10 mouse cellular contexts compared by ENCODE assay signal in the genomic region with DNA sequence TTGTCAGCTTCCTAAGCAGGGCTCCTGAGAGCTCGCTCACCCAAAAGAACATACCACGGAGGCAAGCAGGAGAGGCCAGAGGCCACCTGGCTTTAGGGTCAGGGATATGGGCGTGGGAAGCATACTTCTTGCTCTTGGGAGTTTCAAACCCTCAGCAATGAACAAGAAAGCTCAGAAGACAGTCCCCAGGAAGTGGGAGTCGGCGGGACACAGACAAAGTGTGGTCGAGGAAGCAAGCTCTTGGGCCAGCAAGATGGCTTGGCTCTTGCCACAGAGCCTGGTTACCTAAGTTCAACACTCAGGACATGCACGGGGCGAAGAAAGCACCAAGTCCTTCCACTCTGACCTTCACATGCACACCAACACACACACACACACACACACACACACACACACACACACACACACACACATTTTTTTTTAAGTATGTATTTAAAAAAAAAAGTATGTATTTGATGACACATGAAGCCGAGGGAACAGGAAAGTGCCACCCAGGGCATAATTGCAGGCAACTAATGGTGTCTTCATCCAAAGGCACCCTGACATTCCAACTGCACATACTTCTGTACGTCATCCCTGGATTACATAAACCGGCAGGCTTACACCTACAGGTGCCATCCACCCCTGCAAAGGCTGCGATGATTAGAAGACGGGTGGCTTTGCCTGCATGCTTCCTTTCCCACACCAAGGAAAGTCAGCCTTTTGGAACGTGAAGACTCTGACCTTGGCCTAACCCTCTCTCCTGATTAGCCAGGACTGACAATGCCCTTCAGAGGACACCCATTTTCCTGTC. TPM values are rescaled to one million over a fixed set of nuclear protein-coding genes. Genes with fewer than 3 reads are reported as not detected.
DNase-seq lines count a peak whose midpoint lies in the region; ATAC-seq and TF ChIP-seq lines count a peak whose summit lies in the region.
"Had no signal": no experiment of that assay in that cellular context is flagged by ENCODE, and none has a peak within 500 bp of the region (broad histone marks: within the 10 kb centered on the region; RNA-seq: fewer than 3 reads in every experiment).

No protein-coding gene starts in this region.

- H3K36me3 ChIP-seq in heart, adult 2 months (ENCODE audit: control insufficient read depth, insufficient read depth, low read length) = no peaks in the 10 kb centered on the region
- H3K36me3 ChIP-seq in midbrain, embryonic 15.5 days (replicated peaks) = no peaks in the 10 kb centered on the region

- H3K27ac ChIP-seq in heart, adult 2 months = peak overlapping the region; percentile 83
- peak overlapping the region; percentile 94 for H3K27ac ChIP-seq in left cerebral cortex, adult 2 months
- peak overlapping the region; percentile 83 for H3K27ac ChIP-seq in cortical plate, adult 2 months (ENCODE audit: insufficient read depth, low read length)
- H3K27ac ChIP-seq in midbrain, embryonic 15.5 days = peak overlapping the region; percentile 60

- 36% methylated on average over 14 of the region's 14 CpGs for whole genome bisulfite sequencing in heart, adult 2 months
- WGBS in midbrain, embryonic 15.5 days = 77% methylated on average over 14 of the region's 14 CpGs

- no peaks in the 10 kb centered on the region for H3K27me3 ChIP-seq in heart, adult 2 months (ENCODE audit: control insufficient read depth, insufficient read depth, low read length)
- no peaks in the 10 kb centered on the region for H3K27me3 ChIP-seq in midbrain, embryonic 15.5 days (replicated peaks)

- H3K9ac ChIP-seq in heart, adult 2 months (ENCODE audit: low read depth, low read length) = peak overlapping the region; percentile 11; the same call in 1 of the 2 replicates
- H3K9ac ChIP-seq in midbrain, embryonic 15.5 days = no peak overlapping the region

- no peak for TF ChIP-seq CTCF in heart, adult 2 months (IDR thresholded peaks at IDR 0.05)
- no peak for TF ChIP-seq CTCF in left cerebral cortex, adult 2 months (IDR thresholded peaks at IDR 0.05)
- no peak for TF ChIP-seq CTCF in cortical plate, adult 2 months (IDR thresholded peaks at IDR 0.05; ENCODE audit: extremely low read depth, insufficient read depth, low read length)

- H3K4me2 ChIP-seq in midbrain, embryonic 15.5 days = no peak overlapping the region

- no peak for DNase-seq in heart, adult 2 months
- no peak for DNase-seq in heart, postnatal 10 days
- DNase-seq in left cerebral cortex, adult 2 months (ENCODE audit: extremely low spot score in 1 of 2, low spot score in 2 of 2) = no peak
- DNase-seq in left cerebral cortex, postnatal 10 days (ENCODE audit: extremely low spot score in 1 of 2, low spot score in 2 of 2) = no peak
- DNase-seq in embryo, embryonic 10.5 days (ENCODE audit: low spot score) = no peak
- DNase-seq in cerebellum, adult 11 months = no peak
- DNase-seq: right cerebral cortex, postnatal 25 days had no signal

- no peak for TF ChIP-seq POLR2A in heart, adult 2 months (IDR thresholded peaks at IDR 0.05; ENCODE audit: insufficient read depth, low read depth, low read length)
- no peak for TF ChIP-seq POLR2A in cortical plate, adult 2 months (IDR thresholded peaks at IDR 0.05; ENCODE audit: extremely low read depth, insufficient read depth, low read length)

- H3K79me2 ChIP-seq in heart, adult 2 months (replicated peaks; ENCODE audit: control insufficient read depth, insufficient read depth, low read length) = no peaks in the 10 kb centered on the region

- TF ChIP-seq EP300 in heart, adult 2 months (IDR thresholded peaks at IDR 0.05; ENCODE audit: insufficient read depth, low read depth, low read length) = 0 out of 2 replicates have a peak, but pooled peaks have one; percentile 2

- H3K9me3 ChIP-seq in midbrain, embryonic 15.5 days = no peaks in the 10 kb centered on the region

- H3K4me3 ChIP-seq in heart, adult 2 months = no peak overlapping the region
- no peak overlapping the region for H3K4me3 ChIP-seq in left cerebral cortex, adult 2 months
- H3K4me3 ChIP-seq in cortical plate, adult 2 months (ENCODE audit: insufficient read depth, low read length) = no peak overlapping the region
- H3K4me3 ChIP-seq in midbrain, embryonic 15.5 days = no peak overlapping the region
- H3K4me3 ChIP-seq: myocyte had no signal

- intact Hi-C loops in heart, adult 2 months (cut with DNase I) = loop anchor here (2.0 kb wide), 1 partner anchor 19 kb away; no protein-coding TSS in a partner anchor
- intact Hi-C loops in heart, postnatal 10 days (cut with DNase I) = loop anchor here (2.0 kb wide), 1 partner anchor 19 kb away; no protein-coding TSS in a partner anchor
- intact Hi-C loops in left cerebral cortex, adult 2 months (cut with DNase I) = loop anchor here (1.0 kb wide), 1 partner anchor 21 kb away; no protein-coding TSS in a partner anchor
- intact Hi-C loops in left cerebral cortex, postnatal 10 days (cut with DNase I) = no loop called here

- ATAC-seq in midbrain, embryonic 15.5 days (replicated peaks) = no peak

- H3K4me1 ChIP-seq in heart, adult 2 months (ENCODE audit: control insufficient read depth, insufficient read depth, low read length) = peaks cover 37% of the 10 kb centered on the region
- H3K4me1 ChIP-seq in cortical plate, adult 2 months (ENCODE audit: control insufficient read depth, insufficient read depth, low read length) = peaks cover 22% of the 10 kb centered on the region
- peaks cover 13% of the 10 kb centered on the region for H3K4me1 ChIP-seq in midbrain, embryonic 15.5 days

RNA-seq across cellular contexts. Expression of a gene that starts 12.8 kb away (rescaled TPM):
- total RNA-seq in heart, adult 2 months (2021) = 10 to 100 TPM; 65.4 to 89.5 TPM
- polyA plus RNA-seq in heart, adult 2 months (2012; rRNA removed) = 71.5 and 83.9 TPM in 2 replicates
- total RNA-seq in heart, postnatal 10 days (2021) = 10 to 100 TPM; 79.2 to 91.1 TPM
- 100 to 1,000 TPM; 198 to 229 TPM for total RNA-seq in left cerebral cortex, adult 2 months (2021)
- 100 to 1,000 TPM; 144 to 145 TPM for total RNA-seq in left cerebral cortex, postnatal 10 days (2021)
- 190 and 191 TPM in 2 replicates for polyA plus RNA-seq in cortical plate, adult 2 months (2012; rRNA removed)
- 62.8 and 63.9 TPM in 2 replicates for polyA plus RNA-seq in midbrain, embryonic 15.5 days (2015; fragmentation: Nextera tagmentation; extraction: Ambion mirVana)
